11 mouse cellular contexts compared by ENCODE assay signal in genomic region chr13:15052667-15053375, GRCm38 (mm10).
DNase-seq lines count a peak whose midpoint lies in the region; ATAC-seq lines count a peak whose summit lies in the region.
"Had no signal": no experiment of that assay in that cellular context is flagged by ENCODE, and none has a peak within 500 bp of the region (broad histone marks: within the 10 kb centered on the region; RNA-seq: fewer than 3 reads in every experiment).

No protein-coding gene starts in this region.

- H3K27me3 ChIP-seq in forebrain, embryonic 11.5 days (ENCODE audit: control insufficient read depth, insufficient read depth, low read length), result no peaks in the 10 kb centered on the region
- no peaks in the 10 kb centered on the region for H3K27me3 ChIP-seq in liver, embryonic 12.5 days (replicated peaks)
- H3K27me3 ChIP-seq: heart, embryonic 15.5 days had no signal

- DNase-seq in gastrocnemius, adult 18-20 months (ENCODE audit: low spot score), result peak; percentile 1
- DNase-seq in gastrocnemius, postnatal 25 days, result no peak
- peak; percentile 3 for DNase-seq in NIH3T3 (ENCODE audit: low read depth)
- no peak for DNase-seq in forebrain, embryonic 11.5 days (ENCODE audit: low spot score)
- peak; percentile 24 for DNase-seq in hindlimb bud, embryonic 11.5 days (ENCODE audit: extremely low spot score, low read depth, low spot score)
- DNase-seq in adrenal gland, postnatal 25 days, result no peak
- no peak for DNase-seq in thymus, postnatal 10 days (ENCODE audit: low spot score in 2 of 2)
- DNase-seq: cerebellum, adult 9-11 months; layer of hippocampus, postnatal 36 days had no signal

- H3K9ac ChIP-seq in forebrain, embryonic 11.5 days (ENCODE audit: low read length), result no peak overlapping the region
- no peak overlapping the region for H3K9ac ChIP-seq in liver, embryonic 12.5 days
- H3K9ac ChIP-seq: heart, embryonic 15.5 days had no signal

- H3K4me1 ChIP-seq in forebrain, embryonic 11.5 days (replicated peaks; ENCODE audit: control insufficient read depth, insufficient read depth, low read length), result no peaks in the 10 kb centered on the region
- no peaks in the 10 kb centered on the region for H3K4me1 ChIP-seq in liver, embryonic 12.5 days
- H3K4me1 ChIP-seq: heart, embryonic 15.5 days had no signal

- H3K36me3 ChIP-seq in forebrain, embryonic 11.5 days (ENCODE audit: control insufficient read depth, insufficient read depth, low read length), result no peaks in the 10 kb centered on the region
- no peaks in the 10 kb centered on the region for H3K36me3 ChIP-seq in liver, embryonic 12.5 days
- H3K36me3 ChIP-seq: heart, embryonic 15.5 days had no signal

- no peaks in the 10 kb centered on the region for H3K9me3 ChIP-seq in forebrain, embryonic 11.5 days (ENCODE audit: control insufficient read depth, low read length)
- no peaks in the 10 kb centered on the region for H3K9me3 ChIP-seq in liver, embryonic 12.5 days (replicated peaks)
- H3K9me3 ChIP-seq: heart, embryonic 15.5 days had no signal

- no peak overlapping the region for H3K27ac ChIP-seq in forebrain, embryonic 11.5 days (ENCODE audit: low read depth, low read length)
- no peak overlapping the region for H3K27ac ChIP-seq in liver, embryonic 12.5 days
- H3K27ac ChIP-seq: heart, embryonic 15.5 days had no signal

- no peak overlapping the region for H3K4me3 ChIP-seq in forebrain, embryonic 11.5 days (ENCODE audit: low read depth, low read length)
- H3K4me3 ChIP-seq in liver, embryonic 12.5 days, result no peak overlapping the region
- H3K4me3 ChIP-seq: heart, embryonic 15.5 days had no signal

- peak; percentile 73 for ATAC-seq in forebrain, embryonic 11.5 days (replicated peaks; ENCODE audit: low FRiP score)
- ATAC-seq in liver, embryonic 12.5 days, result no peak

- no peak overlapping the region for H3K4me2 ChIP-seq in forebrain, embryonic 11.5 days (ENCODE audit: low read depth, low read length, severe bottlenecking)
- no peak overlapping the region for H3K4me2 ChIP-seq in liver, embryonic 12.5 days
- H3K4me2 ChIP-seq: heart, embryonic 15.5 days had no signal

- WGBS in forebrain, embryonic 11.5 days, result 22% methylated on average over 4 of the region's 4 CpGs
- WGBS in liver, embryonic 12.5 days (ENCODE audit: insufficient replicate concordance), result 52% methylated on average over 4 of the region's 4 CpGs

Comparison
In these comparisons a context has a peak if more than half of its experiments do, and no peak if none do; other contexts are left out.
1. DNase-seq: peak in gastrocnemius, adult 18-20 months (single experiment), NIH3T3 (single experiment) and hindlimb bud, embryonic 11.5 days (single experiment); none in gastrocnemius, postnatal 25 days (single experiment), forebrain, embryonic 11.5 days (single experiment), adrenal gland, postnatal 25 days (single experiment) and thymus, postnatal 10 days (0 of 2).